In the genomic region with DNA sequence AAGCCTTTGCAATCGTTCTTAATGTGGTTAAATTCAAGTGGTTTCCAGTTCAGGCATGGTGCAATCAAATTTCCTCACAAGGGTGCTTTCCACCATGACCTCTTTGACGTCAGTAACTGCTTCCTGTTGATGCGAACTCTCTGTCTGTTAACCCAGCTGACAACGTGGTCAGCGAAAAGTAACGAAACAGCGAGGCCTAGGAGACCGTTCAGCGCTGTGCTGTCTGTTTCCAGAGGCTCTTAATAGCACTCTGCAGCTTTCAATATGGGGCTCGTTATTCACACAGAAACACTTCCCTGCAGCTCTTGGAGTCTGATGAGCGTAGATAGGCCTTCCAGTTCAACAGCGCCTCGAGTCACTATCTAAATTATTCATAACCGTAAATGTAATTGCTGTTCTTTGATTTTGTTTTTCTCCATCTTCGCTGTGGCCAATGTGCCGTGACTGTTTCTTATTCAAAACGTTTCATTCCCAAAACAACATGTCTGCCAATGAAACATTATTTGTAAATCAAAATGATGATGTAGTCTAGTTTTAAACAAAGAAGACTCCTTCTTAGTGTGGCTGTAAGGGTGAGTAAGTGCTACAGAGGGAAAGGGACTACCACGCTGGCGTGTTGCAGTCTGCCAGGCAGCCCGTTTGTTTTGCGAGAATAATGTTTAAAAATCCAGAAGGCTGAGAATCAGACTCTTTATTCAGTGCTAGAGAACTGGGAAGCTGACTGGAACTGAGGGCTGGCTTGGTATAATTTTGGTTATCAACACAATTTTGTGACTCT, we compare ENCODE assay signal across 15 mouse cellular contexts.
DNase-seq lines count a peak whose midpoint lies in the region; ATAC-seq and TF ChIP-seq lines count a peak whose summit lies in the region.
"Had no signal": no experiment of that assay in that cellular context is flagged by ENCODE, and none has a peak within 500 bp of the region (broad histone marks: within the 10 kb centered on the region; RNA-seq: fewer than 3 reads in every experiment).

No protein-coding gene starts in this region.

- no peaks in the 10 kb centered on the region for H3K9me3 ChIP-seq in lung, postnatal 0 days (ENCODE audit: low read length)
- H3K9me3 ChIP-seq: limb, embryonic 12.5 days; midbrain, embryonic 12.5 days had no signal

- H3K36me3 ChIP-seq in lung, postnatal 0 days (ENCODE audit: insufficient read depth, low read length): no peaks in the 10 kb centered on the region
- H3K36me3 ChIP-seq: G1E; limb, embryonic 12.5 days; midbrain, embryonic 12.5 days had no signal

- H3K4me2 ChIP-seq in lung, postnatal 0 days (replicated peaks; ENCODE audit: low read depth, low read length): no peak overlapping the region
- H3K4me2 ChIP-seq: limb, embryonic 12.5 days; midbrain, embryonic 12.5 days had no signal

- H3K27ac ChIP-seq in lung, postnatal 0 days (ENCODE audit: low read length): peak overlapping the region; percentile 0; the same call in 1 of the 2 replicates
- H3K27ac ChIP-seq: limb, embryonic 12.5 days; midbrain, embryonic 12.5 days had no signal

- DNase-seq in lung, adult 18-20 months: peak; percentile 44 to 47
- no peak for DNase-seq in lung, adult 2 months
- peak; percentile 61 for DNase-seq in NIH3T3 (ENCODE audit: low read depth)
- peak; percentile 81 for DNase-seq in lung, postnatal 0 days (ENCODE audit: low spot score)
- peak; percentile 93 for DNase-seq in naive thymus-derived CD4-positive, alpha-beta T cell, adult 2 months (ENCODE audit: low read depth)
- no peak for DNase-seq in heart, adult 8-10 months (ENCODE audit: low spot score)
- no peak for DNase-seq in right cerebral cortex, postnatal 10 days (ENCODE audit: low spot score in 2 of 2)
- DNase-seq in kidney, adult 9 months: no peak
- DNase-seq: adrenal gland, postnatal 25 days; cerebellum, adult 9-10 months; gastrocnemius, postnatal 10 days; heart, postnatal 4 days had no signal

- peak; percentile 87 for TF ChIP-seq EP300 in lung, postnatal 0 days (IDR thresholded peaks at IDR 0.05)

- ATAC-seq in lung, postnatal 0 days: peak; percentile 62

- no peak for TF ChIP-seq POLR2A in lung, adult 2 months (IDR thresholded peaks at IDR 0.05; ENCODE audit: borderline replicate concordance, extremely low read depth, low read depth, low read length)

- H3K4me1 ChIP-seq in lung, adult 2 months (ENCODE audit: control insufficient read depth, insufficient read depth, low read length): 0 out of 2 replicates have a peak, but pooled peaks cover 3% of the 10 kb centered on the region
- H3K4me1 ChIP-seq in lung, postnatal 0 days (ENCODE audit: insufficient read depth, low read depth, low read length): no peaks in the 10 kb centered on the region
- H3K4me1 ChIP-seq: midbrain, embryonic 12.5 days had no signal

- TF ChIP-seq CTCF in lung, adult 2 months (IDR thresholded peaks at IDR 0.05; ENCODE audit: insufficient read depth, low read length): no peak
- no peak for TF ChIP-seq CTCF in lung, postnatal 0 days (IDR thresholded peaks at IDR 0.05)

- H3K4me3 ChIP-seq in lung, adult 2 months (replicated peaks; ENCODE audit: extremely low read depth, low read depth, low read length): no peak overlapping the region
- H3K4me3 ChIP-seq in lung, postnatal 0 days (ENCODE audit: low read depth, low read length): no peak overlapping the region
- H3K4me3 ChIP-seq: limb, embryonic 12.5 days; midbrain, embryonic 12.5 days had no signal

- no peaks in the 10 kb centered on the region for H3K27me3 ChIP-seq in lung, postnatal 0 days (replicated peaks; ENCODE audit: insufficient read depth, low read length)

- H3K9ac ChIP-seq in lung, postnatal 0 days (replicated peaks; ENCODE audit: low read depth): no peak overlapping the region
- H3K9ac ChIP-seq: limb, embryonic 12.5 days; midbrain, embryonic 12.5 days had no signal

- 64% methylated on average over 21 of the region's 21 CpGs for WGBS in lung, adult 2 months
- 59% methylated on average over 21 of the region's 21 CpGs for WGBS in lung, postnatal 0 days

Comparison
In these comparisons a context has a peak if more than half of its experiments do, and no peak if none do; other contexts are left out.
1. DNase-seq: peak in lung, adult 18-20 months (2 of 2), NIH3T3 (single experiment), lung, postnatal 0 days (single experiment) and naive thymus-derived CD4-positive, alpha-beta T cell, adult 2 months (single experiment); none in lung, adult 2 months (single experiment), heart, adult 8-10 months (single experiment), right cerebral cortex, postnatal 10 days (0 of 2) and kidney, adult 9 months (single experiment).